Mouse (Mus musculus) heart, embryonic 14.5 days (tissue): Measurements from ENCODE around the gene Olfr643. TPM values are rescaled to one million over a fixed set of nuclear protein-coding genes. Genes with fewer than 3 reads are reported as not detected.

Source experiments
- ATAC-seq: fragments of 200-750 bp; cut with Nextera tagmentation; 2 replicates; pipeline ENCODE4 v1.8.0; 2017; ENCODE audit warnings: low read depth, moderate TSS enrichment; ENCODE audit not compliant: insufficient number of reproducible peaks, insufficient read depth, low FRiP score
- H3K27ac ChIP-seq, 2 experiments: fragments of 200-500 bp in 1 of 2; fragments of 300-500 bp in 1 of 2; sonication (generic) in 1 of 2; replicated peaks in 1 of 2; 2 replicates each; pipeline ENCODE4 v1.5.1; 2012 to 2014; ENCODE audit warnings: low read depth in 2 of 2, low read length in 2 of 2, control low read depth in 1 of 2, mild to moderate bottlenecking in 1 of 2, mixed read lengths in 1 of 2; ENCODE audit not compliant: control insufficient read depth in 1 of 2, insufficient read depth in 1 of 2
- H3K27me3 ChIP-seq: fragments of 300-500 bp; sonication (generic); 2 replicates; pipeline ENCODE4 v1.6.1; 2014; ENCODE audit warnings: mild to moderate bottlenecking, low read length, control low read depth; ENCODE audit not compliant: control insufficient read depth, insufficient read depth
- H3K36me3 ChIP-seq: fragments of 300-500 bp; sonication (generic); 2 replicates; pipeline ENCODE4 v1.6.1; 2014; ENCODE audit warnings: mild to moderate bottlenecking, control low read depth, low read length, mixed read lengths; ENCODE audit not compliant: control insufficient read depth, insufficient read depth
- H3K4me1 ChIP-seq, 2 experiments: fragments of 200-500 bp in 1 of 2; fragments of 300-500 bp in 1 of 2; sonication (generic) in 1 of 2; 2 replicates each; pipeline ENCODE4 v1.6.1; 2012 to 2014; ENCODE audit warnings: low read length in 2 of 2, control low read depth in 1 of 2, mixed read lengths in 1 of 2; ENCODE audit not compliant: control insufficient read depth in 2 of 2, insufficient read depth in 2 of 2
- H3K4me2 ChIP-seq: fragments of 300-500 bp; sonication (generic); 2 replicates; pipeline ENCODE4 v1.6.1; 2014; ENCODE audit warnings: mild to moderate bottlenecking, low read length
- H3K4me3 ChIP-seq, 2 experiments: fragments of 200-500 bp in 1 of 2; fragments of 300-500 bp in 1 of 2; sonication (generic) in 1 of 2; 2 replicates each; pipeline ENCODE4 v1.5.1; 2012 to 2014; ENCODE audit warnings: low read length in 2 of 2, mild to moderate bottlenecking in 2 of 2, control low read depth in 1 of 2, low read depth in 1 of 2, moderate library complexity in 1 of 2; ENCODE audit not compliant: control insufficient read depth in 1 of 2, insufficient read depth in 1 of 2
- H3K9ac ChIP-seq: fragments of 300-500 bp; sonication (generic); 2 replicates; pipeline ENCODE4 v1.6.1; 2014; ENCODE audit warnings: mild to moderate bottlenecking, low read length
- H3K9me3 ChIP-seq: fragments of 300-500 bp; sonication (generic); 2 replicates; pipeline ENCODE4 v1.6.1; 2016; ENCODE audit warnings: low read length, control low read depth; ENCODE audit not compliant: control insufficient read depth
- WGBS: fragments of 180-500 bp; shearing (Covaris S2); extraction: QIAGEN DNeasy Blood & Tissue Kit; methylation state at CpG from one replicate; pipeline ENCODE4 v1.1.7; 2014; 5-methylcytosine and 5-hydroxymethylcytosine counted together
- polyA plus RNA-seq: library from polyadenylated mRNA; unstranded; fragments of >200 nt; fragmentation: Nextera tagmentation; extraction: Ambion mirVana; gene quantifications from 2 replicates; pipeline ENCODE4 v1.2.1, GENCODE M21; 2014

The Olfr643 gene
- polyA plus RNA-seq, 1 experiment from 2014 or later = not detected

DNA sequence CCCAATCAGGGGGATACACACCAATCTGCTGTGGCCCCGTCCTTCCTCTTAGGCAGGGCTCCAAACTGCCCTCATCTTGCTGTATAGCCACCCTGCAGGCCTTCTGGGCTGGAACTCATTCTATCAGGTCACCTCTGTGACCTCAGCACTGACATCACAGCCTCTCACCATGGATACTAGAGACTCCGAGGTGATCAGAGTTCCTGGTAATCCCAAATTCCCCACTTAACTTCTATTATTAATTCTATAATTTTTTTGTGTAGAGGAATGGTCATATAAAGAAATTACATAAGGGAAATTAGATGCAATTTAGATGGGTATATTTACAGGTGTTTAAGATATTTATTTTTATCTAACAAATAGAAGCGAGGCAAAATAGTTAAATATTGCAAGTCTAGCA lies 6.0 kb upstream of the Olfr643 start, which contains the start of gene Ubqln3:
TSS of gene Ubqln3 (minus strand) at position 101 of the 400 bp plus-strand sequence.
- ATAC-seq = no peak
- 71% methylated on average over 3 of the region's 3 CpGs for WGBS

DNA sequence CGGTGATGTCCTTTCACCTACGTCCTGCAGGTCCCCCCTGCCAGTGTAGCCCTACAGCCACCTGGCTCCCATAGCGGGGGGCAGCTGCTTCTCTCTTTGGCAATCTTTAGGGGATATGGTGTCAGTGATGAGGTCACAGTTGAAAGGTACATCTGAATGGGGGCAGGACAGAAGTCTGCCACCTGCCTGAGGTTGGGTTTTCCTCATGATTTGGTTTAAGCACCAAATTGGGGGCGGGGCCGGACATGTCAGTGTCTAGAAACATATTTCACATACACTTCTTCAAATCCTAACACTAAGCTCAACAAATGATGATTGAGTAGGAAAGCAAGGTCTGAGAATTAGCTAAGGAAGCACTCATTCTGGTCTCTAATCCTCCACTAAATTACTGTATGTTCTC lies 7.5 kb downstream of the Olfr643 start, which contains the start of gene Ubqln5:
TSS of gene Ubqln5 (minus strand) at position 101 of the 400 bp plus-strand sequence.
- H3K36me3 ChIP-seq = no peaks in the 10 kb centered on the region
- H3K27ac ChIP-seq = no peak within 1 kb of the TSS
- no peak within 1 kb of the TSS for H3K9ac ChIP-seq
- 84% methylated on average over 5 of the region's 5 CpGs for WGBS
- ATAC-seq = no peak
- H3K4me1 ChIP-seq = no peaks in the 10 kb centered on the region
- no peak within 1 kb of the TSS for H3K4me2 ChIP-seq
- no peaks in the 10 kb centered on the region for H3K27me3 ChIP-seq
- H3K4me3 ChIP-seq = no peak within 1 kb of the TSS
- no peaks in the 10 kb centered on the region for H3K9me3 ChIP-seq

More for the DNA sequence above, 6.0 kb upstream of the Olfr643 start, which contains the start of gene Ubqln3:
- no peak within 1 kb of the TSS for H3K4me2 ChIP-seq
- no peaks in the 10 kb centered on the region for H3K27me3 ChIP-seq
- no peak within 1 kb of the TSS for H3K4me3 ChIP-seq
- no peaks in the 10 kb centered on the region for H3K9me3 ChIP-seq
- no peak within 1 kb of the TSS for H3K9ac ChIP-seq
- no peaks in the 10 kb centered on the region for H3K4me1 ChIP-seq
- no peak within 1 kb of the TSS for H3K27ac ChIP-seq
- H3K36me3 ChIP-seq = no peaks in the 10 kb centered on the region

DNA sequence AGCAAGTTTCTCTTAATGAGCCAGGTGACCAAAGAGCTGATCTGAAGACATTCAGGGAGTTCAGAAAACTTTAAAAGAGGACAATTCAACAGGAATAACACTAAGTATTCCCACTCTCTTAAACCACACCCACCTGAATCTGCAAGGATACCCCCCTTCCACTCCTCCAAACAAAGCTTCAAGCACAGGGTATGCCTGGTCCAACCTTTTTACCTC lies 32.5 kb downstream of the Olfr643 start, which contains the start of gene Olfr646:
TSS of gene Olfr646 (plus strand) at position 117 of the 216 bp plus-strand sequence.
- no peak within 1 kb of the TSS for H3K27ac ChIP-seq
- H3K9ac ChIP-seq = no peak within 1 kb of the TSS
- no peaks in the 10 kb centered on the region for H3K27me3 ChIP-seq

DNA sequence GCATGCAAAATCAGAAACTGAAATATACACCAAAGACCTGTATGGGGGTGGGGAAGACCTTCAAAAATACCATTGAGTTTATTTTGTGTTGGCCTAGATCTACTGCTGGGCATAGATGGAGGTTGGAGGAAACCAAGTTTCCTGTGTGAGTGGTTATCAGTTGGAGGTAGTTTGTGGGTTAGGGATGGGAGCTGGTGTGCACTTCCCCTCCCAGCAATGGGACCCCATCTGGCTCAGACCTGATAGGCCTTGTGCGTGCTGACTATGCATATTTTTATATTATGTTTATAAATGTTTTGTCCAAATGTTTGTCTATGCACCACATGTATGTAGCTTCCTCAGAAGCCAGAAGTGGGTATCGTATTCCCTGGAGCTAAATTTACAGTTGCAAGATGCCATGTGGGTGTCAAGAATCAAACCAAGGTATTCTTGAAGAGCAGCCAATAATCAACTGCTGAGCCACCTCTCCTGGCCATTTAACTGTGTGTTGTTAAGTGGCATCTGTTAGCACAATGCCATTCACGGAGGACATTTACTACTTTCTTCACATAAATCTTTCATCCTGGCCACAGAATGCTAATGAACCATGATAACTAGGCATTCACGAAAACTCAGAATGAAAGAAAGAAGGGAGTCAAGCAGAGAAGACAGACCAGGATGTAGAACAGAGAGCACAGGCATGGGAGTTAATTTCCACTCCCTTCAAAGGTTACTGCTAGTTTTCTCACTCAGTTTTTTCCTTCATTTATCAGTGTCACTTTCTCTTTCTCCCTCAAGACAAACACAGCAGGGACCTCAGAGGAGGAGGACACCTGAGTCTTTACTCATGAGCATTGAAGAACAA lies 33.1 kb downstream of the Olfr643 start:
- H3K4me2 ChIP-seq = no peak overlapping the region
- no peaks in the 10 kb centered on the region for H3K9me3 ChIP-seq
- no peaks in the 10 kb centered on the region for H3K36me3 ChIP-seq
- no peak overlapping the region for H3K9ac ChIP-seq
- 67% methylated on average over 4 of the region's 4 CpGs for WGBS
- H3K27me3 ChIP-seq = no peaks in the 10 kb centered on the region
- no peak overlapping the region for H3K4me3 ChIP-seq
- no peak overlapping the region for H3K27ac ChIP-seq
- no peaks in the 10 kb centered on the region for H3K4me1 ChIP-seq
- no peak for ATAC-seq

More for the DNA sequence above, 32.5 kb downstream of the Olfr643 start, which contains the start of gene Olfr646:
- no peak within 1 kb of the TSS for H3K4me3 ChIP-seq
- H3K9me3 ChIP-seq = no peaks in the 10 kb centered on the region
- H3K36me3 ChIP-seq = no peaks in the 10 kb centered on the region
- H3K4me2 ChIP-seq = no peak within 1 kb of the TSS
- H3K4me1 ChIP-seq = no peaks in the 10 kb centered on the region
- no peak for ATAC-seq

DNA sequence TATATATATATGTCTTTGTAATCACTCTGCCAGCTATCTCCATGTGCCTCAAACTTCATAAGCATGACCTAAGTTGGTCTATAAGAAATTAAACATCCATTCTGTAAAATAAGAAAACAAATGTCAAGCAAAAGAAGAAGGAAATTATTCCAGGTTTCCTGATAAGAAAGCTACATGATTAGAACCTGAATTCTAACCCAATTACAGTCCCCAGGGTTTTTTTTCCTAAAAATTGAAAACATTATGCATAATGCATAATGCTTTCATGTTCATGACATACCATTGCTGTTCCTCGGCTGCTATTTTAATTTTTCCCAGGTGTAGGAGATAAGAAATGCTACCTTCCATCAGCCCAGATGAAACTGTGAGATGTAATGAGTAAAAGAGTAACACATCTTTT lies 51.8 kb downstream of the Olfr643 start, which contains the start of gene Olfr645:
TSS of gene Olfr645 (minus strand) at position 101 of the 400 bp plus-strand sequence.
- no peak within 1 kb of the TSS for H3K9ac ChIP-seq
- no peak within 1 kb of the TSS for H3K27ac ChIP-seq
- no peak within 1 kb of the TSS for H3K4me3 ChIP-seq
- H3K4me1 ChIP-seq = no peaks in the 10 kb centered on the region
- H3K9me3 ChIP-seq = 0 out of 2 replicates have a peak, but pooled peaks cover 3% of the 10 kb centered on the region
- H3K27me3 ChIP-seq = no peaks in the 10 kb centered on the region
- H3K36me3 ChIP-seq = no peaks in the 10 kb centered on the region
- ATAC-seq = no peak
- WGBS = 57% methylated on average over 1 of the region's 1 CpGs
- no peak within 1 kb of the TSS for H3K4me2 ChIP-seq

DNA sequence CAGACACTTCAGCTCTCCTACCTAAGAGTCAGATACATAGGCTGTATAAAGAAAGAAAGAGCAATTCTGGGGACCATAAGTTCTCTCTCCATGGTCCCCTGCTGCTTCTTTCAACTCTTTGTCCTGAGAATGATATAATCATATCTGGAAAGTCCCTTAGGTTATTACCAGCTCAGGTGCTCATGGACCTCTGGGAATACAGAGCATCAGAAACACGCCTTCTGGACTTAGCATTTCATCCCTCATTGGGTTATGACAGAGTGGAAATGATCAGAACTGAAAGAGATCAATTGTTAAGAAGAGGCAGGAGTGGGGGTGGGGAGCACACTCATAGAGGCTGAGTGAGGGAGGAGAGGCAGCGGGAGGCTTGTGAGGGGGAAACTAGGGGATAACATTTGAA lies 65.4 kb downstream of the Olfr643 start, which contains the start of gene Olfr644:
TSS of gene Olfr644 (minus strand) at position 101 of the 400 bp plus-strand sequence.
- WGBS = 55% methylated on average over 2 of the region's 2 CpGs
- ATAC-seq = no peak
- Histone ChIP-seq H3K9ac (no peak within 1 kb of the TSS), H3K9me3 (no peaks in the 10 kb centered on the region), H3K4me1 (no peaks in the 10 kb centered on the region), H3K4me3 (no peak within 1 kb of the TSS), H3K27ac (no peak within 1 kb of the TSS), H3K4me2 (no peak within 1 kb of the TSS), H3K36me3 (no peaks in the 10 kb centered on the region), H3K27me3 (no peaks in the 10 kb centered on the region)

DNA sequence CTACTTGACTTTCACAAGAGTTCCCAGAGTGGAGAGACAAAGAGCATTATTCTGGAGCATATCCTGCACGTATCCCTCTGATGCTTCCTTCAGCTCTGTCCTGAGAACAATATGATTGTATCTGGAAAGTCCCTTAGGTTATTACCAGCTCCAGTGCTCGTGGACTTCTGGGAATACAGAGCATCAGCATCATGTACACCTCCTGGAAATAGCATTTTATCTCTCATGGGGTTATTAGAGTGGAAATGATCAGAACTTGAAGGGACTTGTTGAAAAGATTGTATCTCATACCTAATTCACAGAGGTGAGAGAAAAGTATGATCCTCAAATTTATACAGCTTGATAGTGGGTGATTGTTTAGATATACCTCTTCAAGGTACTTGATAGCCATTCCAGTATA lies 75.9 kb downstream of the Olfr643 start, which contains the start of gene 4930516K23Rik:
TSS of gene 4930516K23Rik (minus strand) at position 101 of the 400 bp plus-strand sequence.
- Histone ChIP-seq H3K9ac (no peak within 1 kb of the TSS), H3K27me3 (no peaks in the 10 kb centered on the region), H3K36me3 (no peaks in the 10 kb centered on the region), H3K4me3 (no peak within 1 kb of the TSS), H3K4me1 (no peaks in the 10 kb centered on the region), H3K9me3 (no peaks in the 10 kb centered on the region), H3K27ac (no peak within 1 kb of the TSS), H3K4me2 (no peak within 1 kb of the TSS)
- whole genome bisulfite sequencing = 42% methylated on average over 2 of the region's 2 CpGs
- ATAC-seq = no peak
